Mouse (Mus musculus): ENCODE measurements around the gene Angptl6.
A peak's percentile ranks its signal among the peaks of the same experiment; 100 is the strongest.

- TF ChIP-seq CTCF (IDR thresholded peaks at IDR 0.05; ENCODE audit: extremely low read depth, insufficient read depth, insufficient read length, insufficient replicate concordance): peak; percentile 68; the same call in 1 of the 2 replicates
- peak; percentile 29 for TF ChIP-seq POLR2A (IDR thresholded peaks at IDR 0.05; ENCODE audit: low read depth, low read length)
Measured at GRCm38 (mm10) chr9:20878041-20878709, 1.4 kb downstream of the Angptl6 start.
